Mouse (Mus musculus) neural tube, embryonic 14.5 days (tissue): Measurements from ENCODE around the gene Gm7544. TPM values are rescaled to one million over a fixed set of nuclear protein-coding genes. Genes with fewer than 3 reads are reported as not detected.
"Not testable (repeated sequence)": the region's sequence is repeated elsewhere in the genome, so short reads cannot be mapped to it uniquely, and the experiment has no call there.

Experiments used
- ATAC-seq: fragments of 200-750 bp; cut with Nextera tagmentation; 2 replicates; pipeline ENCODE4 v1.8.0; 2017; ENCODE audit warnings: low read depth, mild to moderate bottlenecking, moderate TSS enrichment, moderate library complexity
- H3K27ac ChIP-seq: fragments of 300-500 bp; sonication (generic); 2 replicates; pipeline ENCODE4 v1.5.1; 2014; ENCODE audit warnings: low read depth, mild to moderate bottlenecking, control low read depth, low read length, moderate library complexity, mixed read lengths
- H3K27me3 ChIP-seq: fragments of 300-500 bp; sonication (generic); 2 replicates; pipeline ENCODE4 v1.6.1; 2014; ENCODE audit warnings: low read length; ENCODE audit not compliant: control insufficient read depth, insufficient read depth
- H3K36me3 ChIP-seq: fragments of 300-500 bp; sonication (generic); 2 replicates; pipeline ENCODE4 v1.6.1; 2014; ENCODE audit warnings: low read length, mixed read lengths; ENCODE audit not compliant: control insufficient read depth, insufficient read depth
- H3K4me1 ChIP-seq: fragments of 300-500 bp; sonication (generic); 2 replicates; pipeline ENCODE4 v1.6.1; 2014; ENCODE audit warnings: low read length; ENCODE audit not compliant: control insufficient read depth, insufficient read depth
- H3K4me2 ChIP-seq: fragments of 300-500 bp; sonication (generic); 2 replicates; pipeline ENCODE4 v1.6.1; 2014; ENCODE audit warnings: mild to moderate bottlenecking, low read depth, low read length, control low read depth
- H3K4me3 ChIP-seq: fragments of 300-500 bp; sonication (generic); 2 replicates; pipeline ENCODE4 v1.5.1; 2014; ENCODE audit warnings: low read depth, low read length, control low read depth, mixed read lengths
- H3K9ac ChIP-seq: fragments of 300-500 bp; sonication (generic); replicated peaks from 2 replicates; pipeline ENCODE4 v1.6.1; 2014; ENCODE audit warnings: low read depth, mild to moderate bottlenecking, control low read depth, low read length, mixed read lengths
- H3K9me3 ChIP-seq: fragments of 300-500 bp; sonication (generic); 2 replicates; pipeline ENCODE4 v1.6.1; 2016; ENCODE audit warnings: low read length; ENCODE audit not compliant: control insufficient read depth
- WGBS: fragments of 180-500 bp; shearing (Covaris S2); extraction: QIAGEN DNeasy Blood & Tissue Kit; methylation state at CpG from one replicate; pipeline ENCODE4 v1.1.7; 2014; 5-methylcytosine and 5-hydroxymethylcytosine counted together
- polyA plus RNA-seq: library from polyadenylated mRNA; unstranded; fragments of >200 nt; fragmentation: Nextera tagmentation; extraction: Ambion mirVana; gene quantifications from 2 replicates; pipeline ENCODE4 v1.2.1, GENCODE M21; 2014

Gene Gm7544
- polyA plus RNA-seq, 1 experiment from 2014 or later: not detected

DNA sequence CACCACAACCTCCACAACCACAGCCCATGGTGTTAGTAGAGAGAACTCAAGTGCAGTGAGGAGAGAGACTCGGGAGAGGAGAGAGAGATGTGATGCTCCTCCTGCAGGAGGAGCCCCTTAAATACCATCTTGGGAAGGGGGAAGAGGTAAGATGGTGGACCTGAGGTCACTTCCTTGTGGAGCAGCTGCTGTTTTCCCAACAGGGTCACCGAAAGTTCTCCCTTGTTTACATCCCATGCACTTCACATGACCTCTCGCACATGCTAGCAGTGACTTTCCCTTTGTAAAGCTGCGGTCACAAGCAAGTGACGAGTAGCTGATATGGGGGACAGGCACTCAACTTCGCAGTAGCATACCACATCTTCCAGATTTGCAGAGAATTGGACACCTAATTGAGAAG, 12.5 kb downstream of the Gm7544 start, which contains the start of gene A030003K21Rik:
Gene A030003K21Rik, minus strand, starts transcription at position 94 of the 400 bp plus-strand sequence.
- not testable (repeated sequence) for ATAC-seq, H3K9me3 ChIP-seq, H3K9ac ChIP-seq, H3K27me3 ChIP-seq, H3K27ac ChIP-seq, H3K4me1 ChIP-seq, H3K4me2 ChIP-seq, H3K4me3 ChIP-seq, H3K36me3 ChIP-seq
- no CpG with 5 or more reads among the region's 6 CpGs for WGBS

DNA sequence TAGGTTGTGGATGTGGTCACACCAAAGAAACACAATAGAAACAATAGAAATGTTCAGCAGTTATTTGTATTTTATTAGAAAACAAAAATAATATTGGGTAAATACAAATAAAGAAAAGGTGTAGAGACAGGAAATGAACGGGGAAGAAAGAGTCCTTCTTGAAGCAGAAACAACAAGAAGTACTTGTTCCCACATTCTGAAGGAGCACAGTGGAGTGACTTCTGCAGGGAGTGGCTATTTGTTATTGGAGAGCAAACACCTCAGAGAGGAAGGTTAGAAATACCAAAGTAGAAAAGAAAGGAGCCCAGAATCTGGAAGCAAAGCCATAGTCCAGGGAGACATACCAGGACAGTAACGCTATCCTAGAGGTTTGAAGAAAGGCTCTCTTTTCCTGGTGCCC, 13.3 kb downstream of the Gm7544 start:
- H3K36me3 ChIP-seq, H3K9me3 ChIP-seq: not testable (repeated sequence)

DNA sequence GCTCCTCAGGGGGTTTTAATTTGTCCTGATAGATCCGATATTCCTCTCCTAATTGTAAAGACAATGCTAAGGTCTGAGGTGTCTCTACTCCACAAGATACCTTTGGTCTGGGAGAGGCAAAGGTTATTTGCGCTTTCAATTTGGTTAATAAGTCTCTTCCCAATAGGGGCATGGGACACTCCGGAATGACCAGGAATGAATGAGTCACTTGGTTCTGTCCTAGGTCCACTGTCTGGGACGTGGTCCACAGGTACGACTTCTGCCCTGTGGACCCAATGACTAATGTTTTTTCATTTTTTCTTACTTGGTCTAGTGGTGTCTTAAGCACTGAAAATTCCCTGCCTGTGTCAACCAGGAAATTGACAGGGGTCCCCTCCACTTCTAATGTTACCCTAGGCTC, 17.1 kb downstream of the Gm7544 start:
- 91% methylated on average over 5 of the region's 5 CpGs for WGBS
- Histone ChIP-seq H3K9ac (no peak overlapping the region), H3K4me2 (no peak overlapping the region), H3K36me3 (no peaks in the 10 kb centered on the region), H3K9me3 (no peaks in the 10 kb centered on the region), H3K27me3 (no peaks in the 10 kb centered on the region), H3K4me1 (no peaks in the 10 kb centered on the region), H3K27ac (no peak overlapping the region), H3K4me3 (no peak overlapping the region)
- ATAC-seq: no peak

More for the DNA sequence above, 13.3 kb downstream of the Gm7544 start:
- not testable (repeated sequence) for H3K27me3 ChIP-seq, H3K9ac ChIP-seq, H3K4me2 ChIP-seq, H3K27ac ChIP-seq, H3K4me1 ChIP-seq, H3K4me3 ChIP-seq, ATAC-seq
- WGBS: 93% methylated on average over 1 of the region's 2 CpGs

DNA sequence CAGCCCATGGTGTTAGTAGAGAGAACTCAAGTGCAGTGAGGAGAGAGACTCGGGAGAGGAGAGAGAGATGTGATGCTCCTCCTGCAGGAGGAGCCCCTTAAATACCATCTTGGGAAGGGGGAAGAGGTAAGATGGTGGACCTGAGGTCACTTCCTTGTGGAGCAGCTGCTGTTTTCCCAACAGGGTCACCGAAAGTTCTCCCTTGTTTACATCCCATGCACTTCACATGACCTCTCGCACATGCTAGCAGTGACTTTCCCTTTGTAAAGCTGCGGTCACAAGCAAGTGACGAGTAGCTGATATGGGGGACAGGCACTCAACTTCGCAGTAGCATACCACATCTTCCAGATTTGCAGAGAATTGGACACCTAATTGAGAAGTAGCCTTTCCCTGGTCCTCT, 24.5 kb downstream of the Gm7544 start, which contains the start of gene Gm6217:
Gene Gm6217, minus strand, starts transcription at position 74 of the 400 bp plus-strand sequence.
- H3K27me3 ChIP-seq, H3K36me3 ChIP-seq, H3K4me3 ChIP-seq, H3K9me3 ChIP-seq, H3K4me2 ChIP-seq, H3K4me1 ChIP-seq, H3K27ac ChIP-seq, H3K9ac ChIP-seq, ATAC-seq: not testable (repeated sequence)
- WGBS: no CpG with 5 or more reads among the region's 6 CpGs

DNA sequence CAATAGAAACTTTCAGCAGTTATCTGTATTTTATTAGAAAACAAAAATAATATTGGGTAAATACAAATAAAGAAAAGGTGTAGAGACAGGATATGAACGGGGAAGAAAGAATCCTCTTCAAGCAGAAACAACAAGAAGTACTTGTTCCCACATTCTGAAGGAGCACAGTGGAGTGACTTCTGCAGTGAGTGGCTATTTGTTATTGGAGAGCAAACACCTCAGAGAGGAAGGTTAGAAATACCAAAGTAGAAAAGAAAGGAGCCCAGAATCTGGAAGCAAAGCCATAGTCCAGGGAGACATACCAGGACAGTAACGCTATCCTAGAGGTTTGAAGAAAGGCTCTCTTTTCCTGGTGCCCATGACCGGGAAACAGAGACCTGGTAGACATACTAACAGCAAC, 25.3 kb downstream of the Gm7544 start:
- not testable (repeated sequence) for H3K27ac ChIP-seq, H3K4me2 ChIP-seq, H3K4me1 ChIP-seq, H3K27me3 ChIP-seq, H3K9ac ChIP-seq, ATAC-seq, H3K9me3 ChIP-seq, H3K4me3 ChIP-seq, H3K36me3 ChIP-seq
- WGBS: 98% methylated on average over 2 of the region's 3 CpGs

DNA sequence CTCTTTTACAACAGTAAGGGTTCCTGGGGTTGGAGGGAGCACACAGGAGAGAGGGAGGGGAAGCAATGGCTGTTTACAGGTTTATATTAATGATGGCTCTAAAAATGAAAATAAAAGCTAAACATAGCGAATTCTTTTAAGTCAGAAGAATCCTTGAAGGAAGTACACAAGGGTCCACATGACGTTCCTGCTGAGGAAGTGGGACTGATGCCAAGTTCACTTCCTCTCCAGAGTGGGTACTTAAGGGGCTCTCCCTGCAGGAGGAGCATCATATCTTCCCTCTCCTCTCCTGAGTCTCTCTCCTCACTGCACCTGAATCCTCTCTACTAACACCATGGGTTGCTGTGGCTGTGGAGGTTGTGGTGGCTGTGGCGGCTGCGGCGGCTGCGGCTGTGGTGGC, 31.2 kb downstream of the Gm7544 start, which contains the start of gene A030014E15Rik:
Gene A030014E15Rik, plus strand, starts transcription at position 268 of the 400 bp plus-strand sequence.
- 91% methylated on average over 6 of the region's 6 CpGs for WGBS
- no peak for ATAC-seq

DNA sequence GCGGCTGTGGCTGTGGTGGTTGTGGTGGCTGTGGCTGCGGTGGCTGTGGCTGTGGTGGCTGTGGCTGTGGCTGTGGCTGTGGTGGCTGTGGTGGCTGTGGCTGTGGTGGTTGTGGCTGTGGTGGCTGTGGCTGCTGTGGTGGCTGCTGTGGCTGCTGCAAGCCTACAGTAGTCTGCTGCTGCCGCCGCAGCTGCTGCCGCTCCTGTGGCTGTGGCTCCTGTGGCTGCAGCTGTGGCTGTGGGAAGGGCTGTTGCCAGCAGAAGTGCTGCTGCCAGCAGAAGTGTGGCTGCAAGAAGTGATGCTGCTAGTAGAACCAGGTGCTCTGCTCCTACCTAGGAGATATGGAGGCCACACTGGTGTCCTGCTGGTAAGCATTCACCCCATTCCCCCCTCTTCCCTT, 42.4 kb downstream of the Gm7544 start:
- not testable (repeated sequence) for H3K27me3 ChIP-seq, ATAC-seq, H3K4me1 ChIP-seq, H3K36me3 ChIP-seq, H3K4me3 ChIP-seq, H3K27ac ChIP-seq, H3K9me3 ChIP-seq, H3K4me2 ChIP-seq, H3K9ac ChIP-seq
- 85% methylated on average over 5 of the region's 5 CpGs for WGBS

More for the DNA sequence above, 31.2 kb downstream of the Gm7544 start, which contains the start of gene A030014E15Rik:
- no peak within 1 kb of the TSS for H3K9ac ChIP-seq
- H3K27ac ChIP-seq: no peak within 1 kb of the TSS
- H3K36me3 ChIP-seq: no peaks in the 10 kb centered on the region
- no peaks in the 10 kb centered on the region for H3K9me3 ChIP-seq
- no peaks in the 10 kb centered on the region for H3K4me1 ChIP-seq
- no peaks in the 10 kb centered on the region for H3K27me3 ChIP-seq
- no peak within 1 kb of the TSS for H3K4me2 ChIP-seq
- no peak within 1 kb of the TSS for H3K4me3 ChIP-seq

DNA sequence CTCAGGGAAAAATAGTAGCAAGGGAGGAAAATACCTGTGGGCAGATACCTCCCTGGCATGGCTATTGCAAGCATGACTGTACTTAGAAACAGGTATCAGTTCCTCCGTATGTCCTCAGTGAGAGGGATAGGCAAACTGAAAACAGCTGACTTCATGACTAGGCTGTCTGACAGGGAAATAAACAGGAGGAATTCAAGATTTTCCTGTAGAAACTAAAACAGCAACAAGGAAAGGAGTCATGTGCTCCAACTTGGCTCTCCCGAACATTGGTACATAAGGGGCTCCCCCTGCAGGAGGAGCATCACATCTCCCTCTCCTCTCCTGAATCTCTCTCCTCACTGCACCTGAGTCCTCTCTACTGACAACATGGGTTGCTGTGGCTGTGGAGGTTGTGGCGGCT, 42.8 kb downstream of the Gm7544 start, which contains the start of gene A030005L19Rik:
Gene A030005L19Rik, plus strand, starts transcription at position 301 of the 400 bp plus-strand sequence.
- Histone ChIP-seq H3K27ac (no peak within 1 kb of the TSS), H3K36me3 (no peaks in the 10 kb centered on the region), H3K27me3 (no peaks in the 10 kb centered on the region), H3K9me3 (no peaks in the 10 kb centered on the region), H3K4me1 (no peaks in the 10 kb centered on the region), H3K4me2 (no peak within 1 kb of the TSS), H3K9ac (no peak within 1 kb of the TSS), H3K4me3 (no peak within 1 kb of the TSS)
- ATAC-seq: no peak
- 97% methylated on average over 3 of the region's 3 CpGs for WGBS

DNA sequence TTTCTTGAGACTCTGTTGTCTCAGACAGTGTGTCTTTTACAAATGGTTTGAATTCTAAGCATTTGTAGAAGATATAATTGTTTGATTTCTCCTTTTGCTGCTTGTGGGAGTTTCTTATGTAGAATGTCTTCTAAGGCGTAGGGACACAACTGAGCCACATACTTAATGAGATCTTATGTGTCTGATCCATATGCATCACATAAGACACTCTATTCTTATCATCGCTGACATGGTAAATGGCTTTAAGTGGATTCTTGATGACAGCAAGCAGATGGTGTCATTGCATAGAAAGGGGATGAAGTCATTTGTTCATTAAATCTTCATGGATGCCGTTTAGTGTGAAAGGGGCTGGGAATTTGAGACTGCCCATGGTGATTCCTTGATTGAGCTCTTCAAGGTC, 49.9 kb downstream of the Gm7544 start:
- no peaks in the 10 kb centered on the region; the same call in 1 of the 2 replicates for H3K36me3 ChIP-seq
- no peaks in the 10 kb centered on the region for H3K4me1 ChIP-seq
- no peak overlapping the region for H3K27ac ChIP-seq
- H3K9me3 ChIP-seq: no peaks in the 10 kb centered on the region
- H3K4me2 ChIP-seq: no peak overlapping the region
- ATAC-seq: peak; percentile 29; the same call in 1 of the 2 replicates
- H3K9ac ChIP-seq: no peak overlapping the region
- no peaks in the 10 kb centered on the region for H3K27me3 ChIP-seq
- 58% methylated on average over 3 of the region's 3 CpGs for WGBS
- no peak overlapping the region for H3K4me3 ChIP-seq
